Mouse (Mus musculus) intestine, embryonic 15.5 days (tissue): ENCODE measurements around the gene D430042O09Rik. TPM values are rescaled to one million over a fixed set of nuclear protein-coding genes. Genes with fewer than 3 reads are reported as not detected.

Experiments used
- ATAC-seq: fragments of 200-750 bp; cut with Nextera tagmentation; 2 replicates; pipeline ENCODE4 v1.8.0; 2017; ENCODE audit warnings: moderate TSS enrichment, moderate library complexity
- H3K27ac ChIP-seq: fragments of 300-500 bp; sonication (generic); 2 replicates; pipeline ENCODE4 v1.5.1; 2015; ENCODE audit warnings: mild to moderate bottlenecking, inconsistent platforms
- H3K27me3 ChIP-seq: fragments of 300-500 bp; sonication (generic); replicated peaks from 2 replicates; pipeline ENCODE4 v1.6.1; 2015; ENCODE audit warnings: inconsistent platforms
- H3K36me3 ChIP-seq: fragments of 300-500 bp; sonication (generic); 2 replicates; pipeline ENCODE4 v1.6.1; 2015; ENCODE audit warnings: inconsistent platforms
- H3K4me1 ChIP-seq: fragments of 300-500 bp; sonication (generic); replicated peaks from 2 replicates; pipeline ENCODE4 v1.6.1; 2015; ENCODE audit warnings: inconsistent platforms
- H3K4me2 ChIP-seq: fragments of 300-500 bp; sonication (generic); replicated peaks from 2 replicates; pipeline ENCODE4 v1.6.1; 2015; ENCODE audit warnings: mild to moderate bottlenecking, inconsistent platforms
- H3K4me3 ChIP-seq: fragments of 300-500 bp; sonication (generic); replicated peaks from 2 replicates; pipeline ENCODE4 v1.5.1; 2015; ENCODE audit warnings: inconsistent platforms
- H3K9ac ChIP-seq: fragments of 300-500 bp; sonication (generic); 2 replicates; pipeline ENCODE4 v1.6.1; 2015; ENCODE audit warnings: inconsistent platforms
- H3K9me3 ChIP-seq: fragments of 300-500 bp; sonication (generic); 2 replicates; pipeline ENCODE4 v1.6.1; 2016; ENCODE audit warnings: inconsistent platforms
- WGBS: fragments of 180-500 bp; shearing (Covaris S2); methylation state at CpG from one replicate; pipeline ENCODE4 v1.1.7; 2015; 5-methylcytosine and 5-hydroxymethylcytosine counted together
- polyA plus RNA-seq: library from polyadenylated mRNA; unstranded; fragments of >200 nt; fragmentation: Nextera tagmentation; extraction: Ambion mirVana; gene quantifications from 2 replicates; pipeline ENCODE4 v1.2.1, GENCODE M21; 2015

The D430042O09Rik gene
- polyA plus RNA-seq, 1 experiment from 2014 or later = 5.5 TPM

- Histone ChIP-seq H3K27ac (no peak overlapping the region), H3K27me3 (no peaks in the 10 kb centered on the region), H3K9ac (no peak overlapping the region), H3K9me3 (no peaks in the 10 kb centered on the region), H3K4me2 (no peak overlapping the region), H3K36me3 (no peaks in the 10 kb centered on the region), H3K4me3 (no peak overlapping the region), H3K4me1 (no peaks in the 10 kb centered on the region)
- ATAC-seq = no peak; the same call in 1 of the 2 replicates
- WGBS = 65% methylated on average over 9 of the region's 9 CpGs
These were observed 59.5 kb downstream of the D430042O09Rik start for GRCm38 (mm10) chr7:125766976-125767831.

GRCm38 (mm10) chr7:125772961-125773571 is 65.4 kb downstream of the D430042O09Rik start:
- no peaks in the 10 kb centered on the region for H3K9me3 ChIP-seq
- H3K4me1 ChIP-seq = no peaks in the 10 kb centered on the region
- no peak overlapping the region for H3K27ac ChIP-seq
- no peaks in the 10 kb centered on the region for H3K27me3 ChIP-seq
- H3K4me2 ChIP-seq = no peak overlapping the region
- 80% methylated on average over 13 of the region's 13 CpGs for WGBS
- no peak overlapping the region for H3K9ac ChIP-seq
- H3K4me3 ChIP-seq = no peak overlapping the region
- no peaks in the 10 kb centered on the region; the same call in 1 of the 2 replicates for H3K36me3 ChIP-seq
- no peak for ATAC-seq

GRCm38 (mm10) chr7:125783206-125783605 is 75.5 kb downstream of the D430042O09Rik start:
- Histone ChIP-seq H3K36me3 (no peaks in the 10 kb centered on the region), H3K4me3 (no peak overlapping the region), H3K9me3 (no peaks in the 10 kb centered on the region), H3K4me2 (no peak overlapping the region), H3K9ac (no peak overlapping the region), H3K4me1 (peaks cover 4% of the 10 kb centered on the region; the same call in 1 of the 2 replicates), H3K27ac (no peak overlapping the region), H3K27me3 (no peaks in the 10 kb centered on the region)
- no peak for ATAC-seq
- 72% methylated on average over 1 of the region's 1 CpGs for WGBS

GRCm38 (mm10) chr7:125786105-125786504 is 78.4 kb downstream of the D430042O09Rik start:
- Histone ChIP-seq H3K4me1 (peaks cover 4% of the 10 kb centered on the region; the same call in 1 of the 2 replicates), H3K27ac (no peak overlapping the region), H3K4me3 (no peak overlapping the region), H3K9me3 (no peaks in the 10 kb centered on the region), H3K4me2 (no peak overlapping the region), H3K27me3 (no peaks in the 10 kb centered on the region), H3K36me3 (no peaks in the 10 kb centered on the region), H3K9ac (no peak overlapping the region)
- no peak for ATAC-seq
- WGBS = 78% methylated on average over 5 of the region's 5 CpGs

- WGBS = 63% methylated on average over 7 of the region's 7 CpGs
- no peak overlapping the region for H3K27ac ChIP-seq
- peaks cover 4% of the 10 kb centered on the region; the same call in 1 of the 2 replicates for H3K4me1 ChIP-seq
- H3K9ac ChIP-seq = no peak overlapping the region
- H3K27me3 ChIP-seq = no peaks in the 10 kb centered on the region
- H3K9me3 ChIP-seq = no peaks in the 10 kb centered on the region
- H3K4me2 ChIP-seq = no peak overlapping the region
- no peak overlapping the region for H3K4me3 ChIP-seq
- ATAC-seq = no peak
- no peaks in the 10 kb centered on the region for H3K36me3 ChIP-seq
These were observed 79.4 kb downstream of the D430042O09Rik start for GRCm38 (mm10) chr7:125787046-125787445.

GRCm38 (mm10) chr7:125790039-125790438 is 82.4 kb downstream of the D430042O09Rik start:
- H3K4me3 ChIP-seq = no peak overlapping the region
- H3K9me3 ChIP-seq = no peaks in the 10 kb centered on the region
- H3K4me1 ChIP-seq = peaks cover 4% of the 10 kb centered on the region; the same call in 1 of the 2 replicates
- H3K36me3 ChIP-seq = no peaks in the 10 kb centered on the region
- H3K9ac ChIP-seq = no peak overlapping the region
- no peak for ATAC-seq
- H3K27me3 ChIP-seq = no peaks in the 10 kb centered on the region
- WGBS = 83% methylated on average over 8 of the region's 8 CpGs
- no peak overlapping the region for H3K27ac ChIP-seq
- no peak overlapping the region for H3K4me2 ChIP-seq

GRCm38 (mm10) chr7:125806571-125806970 is 98.9 kb downstream of the D430042O09Rik start:
- H3K4me1 ChIP-seq = no peaks in the 10 kb centered on the region
- no peak for ATAC-seq
- WGBS = 82% methylated on average over 1 of the region's 1 CpGs
- no peak overlapping the region for H3K4me2 ChIP-seq
- no peaks in the 10 kb centered on the region for H3K36me3 ChIP-seq
- H3K9me3 ChIP-seq = no peaks in the 10 kb centered on the region
- H3K4me3 ChIP-seq = no peak overlapping the region
- H3K27ac ChIP-seq = no peak overlapping the region
- no peaks in the 10 kb centered on the region for H3K27me3 ChIP-seq
- no peak overlapping the region for H3K9ac ChIP-seq

GRCm38 (mm10) chr7:125808210-125808609 is 100.5 kb downstream of the D430042O09Rik start:
- H3K4me1 ChIP-seq = no peaks in the 10 kb centered on the region
- WGBS = 90% methylated on average over 3 of the region's 3 CpGs
- H3K9ac ChIP-seq = no peak overlapping the region
- H3K4me3 ChIP-seq = no peak overlapping the region
- ATAC-seq = no peak
- no peaks in the 10 kb centered on the region for H3K9me3 ChIP-seq
- H3K4me2 ChIP-seq = no peak overlapping the region
- no peaks in the 10 kb centered on the region for H3K27me3 ChIP-seq
- H3K27ac ChIP-seq = no peak overlapping the region
- H3K36me3 ChIP-seq = no peaks in the 10 kb centered on the region

- H3K27ac ChIP-seq = no peak overlapping the region
- H3K4me1 ChIP-seq = no peaks in the 10 kb centered on the region
- no peak for ATAC-seq
- H3K36me3 ChIP-seq = 0 out of 2 replicates have a peak, but pooled peaks cover 4% of the 10 kb centered on the region
- H3K9ac ChIP-seq = no peak overlapping the region
- H3K9me3 ChIP-seq = no peaks in the 10 kb centered on the region
- H3K27me3 ChIP-seq = no peaks in the 10 kb centered on the region
- 84% methylated on average over 8 of the region's 8 CpGs for WGBS
- H3K4me3 ChIP-seq = no peak overlapping the region
- no peak overlapping the region for H3K4me2 ChIP-seq
These were observed 105.0 kb downstream of the D430042O09Rik start for GRCm38 (mm10) chr7:125812721-125813120.

GRCm38 (mm10) chr7:125815733-125816132 is 108.0 kb downstream of the D430042O09Rik start:
- H3K36me3 ChIP-seq = 0 out of 2 replicates have a peak, but pooled peaks cover 4% of the 10 kb centered on the region
- no peaks in the 10 kb centered on the region for H3K9me3 ChIP-seq
- no peak for ATAC-seq
- no peaks in the 10 kb centered on the region for H3K27me3 ChIP-seq
- H3K9ac ChIP-seq = no peak overlapping the region
- H3K4me2 ChIP-seq = no peak overlapping the region
- H3K4me3 ChIP-seq = no peak overlapping the region
- H3K27ac ChIP-seq = no peak overlapping the region
- 49% methylated on average over 3 of the region's 3 CpGs for WGBS
- H3K4me1 ChIP-seq = no peaks in the 10 kb centered on the region

- H3K36me3 ChIP-seq = 0 out of 2 replicates have a peak, but pooled peaks cover 4% of the 10 kb centered on the region
- WGBS = 86% methylated on average over 9 of the region's 9 CpGs
- H3K4me1 ChIP-seq = no peaks in the 10 kb centered on the region
- no peak overlapping the region for H3K4me2 ChIP-seq
- H3K27me3 ChIP-seq = no peaks in the 10 kb centered on the region
- no peaks in the 10 kb centered on the region for H3K9me3 ChIP-seq
- no peak overlapping the region for H3K27ac ChIP-seq
- H3K4me3 ChIP-seq = no peak overlapping the region
- ATAC-seq = no peak
- no peak overlapping the region for H3K9ac ChIP-seq
These were observed 110.6 kb downstream of the D430042O09Rik start for GRCm38 (mm10) chr7:125818301-125818712.

- Histone ChIP-seq H3K4me2 (no peak overlapping the region), H3K4me3 (no peak overlapping the region), H3K9me3 (no peaks in the 10 kb centered on the region), H3K4me1 (no peaks in the 10 kb centered on the region), H3K27me3 (no peaks in the 10 kb centered on the region), H3K9ac (no peak overlapping the region), H3K27ac (no peak overlapping the region), H3K36me3 (no peaks in the 10 kb centered on the region)
- no peak for ATAC-seq
- WGBS = 63% methylated on average over 2 of the region's 2 CpGs
These were observed 112.5 kb downstream of the D430042O09Rik start for GRCm38 (mm10) chr7:125820233-125820632.
